Mouse (Mus musculus): ENCODE data around the gene Ptprg. TPM values are rescaled to one million over a fixed set of nuclear protein-coding genes. Genes with fewer than 3 reads are reported as not detected.

Ptprg gene
- polyA plus RNA-seq, 1 experiment from 2014 or later = 48.1 TPM

- H3K4me2 ChIP-seq = no peak overlapping the region
- H3K27me3 ChIP-seq = no peaks in the 10 kb centered on the region
- H3K4me1 ChIP-seq (replicated peaks) = no peaks in the 10 kb centered on the region
- H3K27ac ChIP-seq (replicated peaks) = no peak overlapping the region
- no peak overlapping the region for H3K9ac ChIP-seq
- H3K36me3 ChIP-seq = no peaks in the 10 kb centered on the region
- ATAC-seq (ENCODE audit: low FRiP score, low read depth) = peak; percentile 23; the same call in 1 of the 2 replicates
- H3K4me3 ChIP-seq = no peak overlapping the region
- H3K9me3 ChIP-seq = no peaks in the 10 kb centered on the region
- 49% methylated on average over 5 of the region's 5 CpGs for WGBS
These were observed 412.5 kb downstream of the Ptprg start for GRCm38 (mm10) chr14:11965878-11966277.

- Histone ChIP-seq H3K9me3 (no peaks in the 10 kb centered on the region), H3K27ac (replicated peaks) (0 out of 2 replicates have a peak overlapping the region, but pooled peaks have one; percentile 35), H3K27me3 (no peaks in the 10 kb centered on the region), H3K4me3 (no peak overlapping the region), H3K9ac (no peak overlapping the region), H3K4me1 (replicated peaks) (peaks cover 19% of the 10 kb centered on the region), H3K36me3 (no peaks in the 10 kb centered on the region), H3K4me2 (no peak overlapping the region)
- ATAC-seq (ENCODE audit: low FRiP score, low read depth) = peak; percentile 29; the same call in 1 of the 2 replicates
- 67% methylated on average over 4 of the region's 4 CpGs for WGBS
These were observed 428.4 kb downstream of the Ptprg start for GRCm38 (mm10) chr14:11981764-11982163.

- 51% methylated on average over 9 of the region's 9 CpGs for WGBS
- H3K27me3 ChIP-seq = no peaks in the 10 kb centered on the region
- no peak overlapping the region for H3K4me2 ChIP-seq
- ATAC-seq (ENCODE audit: low FRiP score, low read depth) = peak; percentile 71; the same call in 1 of the 2 replicates
- H3K4me1 ChIP-seq (replicated peaks) = peaks cover 19% of the 10 kb centered on the region
- H3K36me3 ChIP-seq = no peaks in the 10 kb centered on the region
- no peak overlapping the region for H3K27ac ChIP-seq (replicated peaks)
- H3K9ac ChIP-seq = no peak overlapping the region
- H3K9me3 ChIP-seq = no peaks in the 10 kb centered on the region
- no peak overlapping the region for H3K4me3 ChIP-seq
These were observed 429.7 kb downstream of the Ptprg start for GRCm38 (mm10) chr14:11983031-11983430.

GRCm38 (mm10) chr14:11984086-11984485 lies 430.8 kb downstream of the Ptprg start:
- WGBS = 63% methylated on average over 3 of the region's 3 CpGs
- Histone ChIP-seq H3K4me2 (no peak overlapping the region), H3K9me3 (no peaks in the 10 kb centered on the region), H3K27ac (replicated peaks) (no peak overlapping the region), H3K36me3 (no peaks in the 10 kb centered on the region), H3K27me3 (no peaks in the 10 kb centered on the region), H3K9ac (no peak overlapping the region), H3K4me3 (no peak overlapping the region), H3K4me1 (replicated peaks) (peaks cover 19% of the 10 kb centered on the region)
- ATAC-seq (ENCODE audit: low FRiP score, low read depth) = no peak

GRCm38 (mm10) chr14:11988975-11989374 lies 435.6 kb downstream of the Ptprg start:
- Histone ChIP-seq H3K4me3 (no peak overlapping the region), H3K27ac (replicated peaks) (no peak overlapping the region), H3K9me3 (no peaks in the 10 kb centered on the region), H3K4me2 (no peak overlapping the region), H3K9ac (no peak overlapping the region), H3K4me1 (replicated peaks) (no peaks in the 10 kb centered on the region; the same call in 1 of the 2 replicates), H3K27me3 (no peaks in the 10 kb centered on the region), H3K36me3 (no peaks in the 10 kb centered on the region)
- WGBS = 52% methylated on average over 2 of the region's 2 CpGs
- ATAC-seq (ENCODE audit: low FRiP score, low read depth) = no peak

- H3K36me3 ChIP-seq = no peaks in the 10 kb centered on the region
- H3K4me3 ChIP-seq = no peak overlapping the region
- no peak overlapping the region for H3K27ac ChIP-seq (replicated peaks)
- 74% methylated on average over 2 of the region's 2 CpGs for WGBS
- H3K4me1 ChIP-seq (replicated peaks) = no peaks in the 10 kb centered on the region; the same call in 1 of the 2 replicates
- no peaks in the 10 kb centered on the region for H3K9me3 ChIP-seq
- H3K9ac ChIP-seq = no peak overlapping the region
- no peaks in the 10 kb centered on the region for H3K27me3 ChIP-seq
- ATAC-seq (ENCODE audit: low FRiP score, low read depth) = no peak
- H3K4me2 ChIP-seq = no peak overlapping the region
These were observed 437.8 kb downstream of the Ptprg start for GRCm38 (mm10) chr14:11991151-11991550.

- H3K36me3 ChIP-seq = no peaks in the 10 kb centered on the region
- 78% methylated on average over 4 of the region's 4 CpGs for WGBS
- H3K9ac ChIP-seq = no peak overlapping the region
- no peak overlapping the region for H3K4me2 ChIP-seq
- H3K4me1 ChIP-seq (replicated peaks) = peaks cover 3% of the 10 kb centered on the region; the same call in 1 of the 2 replicates
- no peak overlapping the region for H3K27ac ChIP-seq (replicated peaks)
- no peak for ATAC-seq (ENCODE audit: low FRiP score, low read depth)
- H3K4me3 ChIP-seq = no peak overlapping the region
- no peaks in the 10 kb centered on the region for H3K9me3 ChIP-seq
- no peaks in the 10 kb centered on the region for H3K27me3 ChIP-seq
These were observed 438.8 kb downstream of the Ptprg start for GRCm38 (mm10) chr14:11992111-11992510.

GRCm38 (mm10) chr14:11992534-11992933 lies 439.2 kb downstream of the Ptprg start:
- Histone ChIP-seq H3K36me3 (no peaks in the 10 kb centered on the region), H3K27me3 (no peaks in the 10 kb centered on the region), H3K4me2 (no peak overlapping the region), H3K27ac (replicated peaks) (no peak overlapping the region), H3K4me3 (no peak overlapping the region), H3K9me3 (no peaks in the 10 kb centered on the region), H3K9ac (no peak overlapping the region), H3K4me1 (replicated peaks) (peaks cover 3% of the 10 kb centered on the region; the same call in 1 of the 2 replicates)
- ATAC-seq (ENCODE audit: low FRiP score, low read depth) = no peak
- WGBS = 92% methylated on average over 6 of the region's 6 CpGs

GRCm38 (mm10) chr14:11997555-11997954 lies 444.2 kb downstream of the Ptprg start:
- Histone ChIP-seq H3K9ac (no peak overlapping the region), H3K9me3 (no peaks in the 10 kb centered on the region), H3K27ac (replicated peaks) (no peak overlapping the region), H3K4me2 (no peak overlapping the region), H3K27me3 (no peaks in the 10 kb centered on the region), H3K4me1 (replicated peaks) (0 out of 2 replicates have a peak, but pooled peaks cover 3% of the 10 kb centered on the region), H3K4me3 (no peak overlapping the region), H3K36me3 (no peaks in the 10 kb centered on the region)
- ATAC-seq (ENCODE audit: low FRiP score, low read depth) = no peak
- 73% methylated on average over 6 of the region's 6 CpGs for WGBS

- ATAC-seq (ENCODE audit: low FRiP score, low read depth) = no peak
- 0 out of 2 replicates have a peak, but pooled peaks cover 3% of the 10 kb centered on the region for H3K4me1 ChIP-seq (replicated peaks)
- H3K4me2 ChIP-seq = no peak overlapping the region
- H3K36me3 ChIP-seq = no peaks in the 10 kb centered on the region
- WGBS = 66% methylated on average over 4 of the region's 4 CpGs
- H3K9me3 ChIP-seq = no peaks in the 10 kb centered on the region
- no peaks in the 10 kb centered on the region for H3K27me3 ChIP-seq
- H3K4me3 ChIP-seq = no peak overlapping the region
- no peak overlapping the region for H3K9ac ChIP-seq
- no peak overlapping the region for H3K27ac ChIP-seq (replicated peaks)
These were observed 445.1 kb downstream of the Ptprg start for GRCm38 (mm10) chr14:11998464-11998863.

GRCm38 (mm10) chr14:12004061-12004460 lies 450.7 kb downstream of the Ptprg start:
- Histone ChIP-seq H3K4me2 (no peak overlapping the region), H3K27ac (replicated peaks) (no peak overlapping the region), H3K36me3 (no peaks in the 10 kb centered on the region), H3K9me3 (no peaks in the 10 kb centered on the region), H3K9ac (no peak overlapping the region), H3K4me1 (replicated peaks) (no peaks in the 10 kb centered on the region), H3K27me3 (no peaks in the 10 kb centered on the region), H3K4me3 (no peak overlapping the region)
- 87% methylated on average over 4 of the region's 4 CpGs for WGBS
- no peak for ATAC-seq (ENCODE audit: low FRiP score, low read depth)

GRCm38 (mm10) chr14:12011766-12012165 lies 458.4 kb downstream of the Ptprg start:
- no peak overlapping the region for H3K27ac ChIP-seq (replicated peaks)
- H3K36me3 ChIP-seq = no peaks in the 10 kb centered on the region
- H3K4me1 ChIP-seq (replicated peaks) = no peaks in the 10 kb centered on the region
- no peak overlapping the region for H3K9ac ChIP-seq
- H3K4me3 ChIP-seq = no peak overlapping the region
- H3K4me2 ChIP-seq = no peak overlapping the region
- 81% methylated on average over 5 of the region's 5 CpGs for WGBS
- H3K9me3 ChIP-seq = no peaks in the 10 kb centered on the region
- ATAC-seq (ENCODE audit: low FRiP score, low read depth) = no peak
- H3K27me3 ChIP-seq = no peaks in the 10 kb centered on the region
